Mouse (Mus musculus) neural tube, embryonic 11.5 days (tissue): ENCODE measurements at regions not wholly inside any gene's neighbourhood (a gene's known extent, or its start where the extent isn't known, plus 50 kb on each side); places are given as distances from the start of the nearest gene placed in this dataset.

Experiments
- ATAC-seq: fragments of 200-750 bp; cut with Nextera tagmentation; 2 replicates; pipeline ENCODE4 v1.8.0; 2017; ENCODE audit warnings: moderate number of reproducible peaks, mild to moderate bottlenecking, moderate TSS enrichment, moderate library complexity; ENCODE audit not compliant: insufficient read depth, low FRiP score, low TSS enrichment
- DNase-seq: peaks from one replicate; pipeline ENCODE4 v3.0.0-alpha.2; 2015; ENCODE audit warnings: low spot score
- H3K27ac ChIP-seq: fragments of 300-500 bp; sonication (generic); 2 replicates; pipeline ENCODE4 v1.5.1; 2014; ENCODE audit warnings: low read depth, mild to moderate bottlenecking, low read length
- H3K27me3 ChIP-seq: fragments of 300-500 bp; sonication (generic); 2 replicates; pipeline ENCODE4 v1.6.1; 2014; ENCODE audit warnings: mild to moderate bottlenecking, low read length, mixed read lengths; ENCODE audit not compliant: control insufficient read depth, insufficient read depth
- H3K36me3 ChIP-seq: fragments of 300-500 bp; sonication (generic); 2 replicates; pipeline ENCODE4 v1.6.1; 2014; ENCODE audit warnings: mild to moderate bottlenecking, low read length, moderate library complexity, mixed read lengths; ENCODE audit not compliant: control insufficient read depth, insufficient read depth
- H3K4me1 ChIP-seq: fragments of 300-500 bp; sonication (generic); 2 replicates; pipeline ENCODE4 v1.6.1; 2014; ENCODE audit warnings: low read length, mixed read lengths; ENCODE audit not compliant: control insufficient read depth, insufficient read depth
- H3K4me2 ChIP-seq: fragments of 300-500 bp; sonication (generic); 2 replicates; pipeline ENCODE4 v1.6.1; 2014; ENCODE audit warnings: low read depth, mild to moderate bottlenecking, moderate library complexity
- H3K4me3 ChIP-seq: fragments of 300-500 bp; sonication (generic); 2 replicates; pipeline ENCODE4 v1.5.1; 2014; ENCODE audit warnings: low read depth, low read length
- H3K9ac ChIP-seq: fragments of 300-500 bp; sonication (generic); 2 replicates; pipeline ENCODE4 v1.6.1; 2014; ENCODE audit warnings: mild to moderate bottlenecking, low read length
- H3K9me3 ChIP-seq: fragments of 300-500 bp; sonication (generic); 2 replicates; pipeline ENCODE4 v1.6.1; 2016; ENCODE audit warnings: low read length; ENCODE audit not compliant: control insufficient read depth
- WGBS: fragments of 180-500 bp; shearing (Covaris S2); extraction: QIAGEN DNeasy Blood & Tissue Kit; methylation state at CpG from one replicate; pipeline ENCODE4 v1.1.7; 2014; 5-methylcytosine and 5-hydroxymethylcytosine counted together

DNA sequence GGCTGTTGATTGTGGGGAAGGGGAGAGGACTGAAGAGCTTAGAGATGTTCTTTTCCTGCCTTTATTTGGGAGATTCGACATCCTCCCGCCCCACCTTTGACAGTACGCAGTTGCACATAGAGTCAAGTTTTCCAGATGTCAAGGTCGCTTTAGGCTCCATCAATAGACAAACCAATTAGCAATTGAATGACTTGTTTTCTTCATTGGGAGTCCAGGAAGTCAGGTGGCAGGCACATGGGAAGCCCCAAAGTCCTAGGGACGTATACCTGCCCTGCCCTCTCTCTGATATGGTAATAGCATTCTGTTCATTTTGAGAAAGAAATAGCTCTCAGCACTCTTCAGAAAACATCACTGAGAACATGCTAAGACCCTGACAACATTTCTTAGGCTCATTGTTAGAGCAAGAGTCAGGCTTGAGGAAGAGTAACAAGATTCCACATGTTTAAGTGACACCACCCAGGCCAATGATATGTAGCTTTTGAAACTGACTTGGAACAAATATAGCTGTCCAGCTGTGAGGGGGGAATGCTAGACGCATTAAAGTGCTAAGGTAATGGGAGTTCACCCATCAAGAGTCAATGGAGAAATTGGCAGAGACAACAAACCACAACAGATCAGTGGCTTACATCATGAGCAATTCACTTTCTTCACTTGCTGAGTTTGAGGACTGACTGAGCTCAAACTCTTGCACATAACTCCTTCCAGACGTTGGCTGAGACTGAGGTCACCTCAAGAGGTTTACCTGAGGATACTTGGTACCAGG lies 499.9 kb downstream of the Dok5 start:
- H3K4me2 ChIP-seq, result no peak overlapping the region
- 79% methylated on average over 7 of the region's 7 CpGs for WGBS
- ATAC-seq (no peak), DNase-seq (no peak)
- no peaks in the 10 kb centered on the region for H3K4me1 ChIP-seq
- no peak overlapping the region for H3K9ac ChIP-seq
- no peak overlapping the region for H3K4me3 ChIP-seq
- no peaks in the 10 kb centered on the region for H3K9me3 ChIP-seq
- no peak overlapping the region for H3K27ac ChIP-seq
- H3K36me3 ChIP-seq, result no peaks in the 10 kb centered on the region
- no peaks in the 10 kb centered on the region for H3K27me3 ChIP-seq

DNA sequence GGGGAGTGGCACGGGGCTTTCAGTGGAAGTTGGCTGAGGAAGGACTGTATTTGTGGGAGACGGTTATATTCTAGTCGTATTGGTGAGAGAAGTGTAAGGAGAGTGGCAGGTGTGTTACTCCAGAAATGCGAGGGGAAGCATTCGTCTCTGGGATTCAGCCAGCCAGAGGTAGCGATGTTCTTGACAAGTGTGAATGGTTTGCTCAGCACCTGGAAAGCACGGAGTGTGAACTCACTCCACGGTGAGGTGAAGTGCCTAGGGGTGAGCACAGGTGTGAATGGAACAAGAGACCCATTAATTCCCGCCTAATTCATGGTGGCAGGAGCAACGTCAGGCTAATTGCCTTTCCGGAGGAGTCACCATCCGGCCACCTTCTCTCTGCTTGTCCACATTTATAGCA lies 498.9 kb downstream of the Dok5 start:
- WGBS, result 78% methylated on average over 12 of the region's 12 CpGs
- no peak for DNase-seq

DNA sequence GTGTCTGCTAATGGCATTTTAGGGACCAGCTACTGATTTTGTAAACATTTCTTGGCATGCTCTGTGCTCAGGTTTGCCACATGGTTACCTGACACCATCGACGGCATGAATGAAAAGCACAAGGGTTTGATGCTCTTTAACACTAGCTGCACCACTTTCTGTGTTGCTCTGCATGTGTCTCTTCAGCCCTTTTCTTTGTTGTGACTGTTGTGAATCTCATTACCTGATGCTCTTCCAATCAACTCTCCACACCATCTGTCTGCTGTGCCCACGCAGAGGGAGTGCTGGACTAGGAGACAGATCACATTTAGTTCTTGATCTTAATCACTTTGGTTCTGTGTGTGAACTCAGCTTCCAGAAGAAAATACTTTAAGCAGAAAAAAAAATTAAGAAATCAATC lies 496.6 kb downstream of the Dok5 start:
- Histone ChIP-seq H3K9me3 (no peaks in the 10 kb centered on the region), H3K9ac (no peak overlapping the region), H3K36me3 (no peaks in the 10 kb centered on the region), H3K4me1 (no peaks in the 10 kb centered on the region), H3K4me2 (no peak overlapping the region), H3K27ac (no peak overlapping the region), H3K4me3 (no peak overlapping the region), H3K27me3 (no peaks in the 10 kb centered on the region)
- DNase-seq (no peak), ATAC-seq (no peak)
- WGBS, result 52% methylated on average over 3 of the region's 3 CpGs

More for the DNA sequence above, 498.9 kb downstream of the Dok5 start:
- no peaks in the 10 kb centered on the region for H3K9me3 ChIP-seq
- H3K4me1 ChIP-seq, result no peaks in the 10 kb centered on the region
- H3K4me3 ChIP-seq, result no peak overlapping the region
- H3K36me3 ChIP-seq, result no peaks in the 10 kb centered on the region
- no peak overlapping the region for H3K27ac ChIP-seq
- H3K9ac ChIP-seq, result no peak overlapping the region
- no peak for ATAC-seq
- no peak overlapping the region for H3K4me2 ChIP-seq
- no peaks in the 10 kb centered on the region for H3K27me3 ChIP-seq

DNA sequence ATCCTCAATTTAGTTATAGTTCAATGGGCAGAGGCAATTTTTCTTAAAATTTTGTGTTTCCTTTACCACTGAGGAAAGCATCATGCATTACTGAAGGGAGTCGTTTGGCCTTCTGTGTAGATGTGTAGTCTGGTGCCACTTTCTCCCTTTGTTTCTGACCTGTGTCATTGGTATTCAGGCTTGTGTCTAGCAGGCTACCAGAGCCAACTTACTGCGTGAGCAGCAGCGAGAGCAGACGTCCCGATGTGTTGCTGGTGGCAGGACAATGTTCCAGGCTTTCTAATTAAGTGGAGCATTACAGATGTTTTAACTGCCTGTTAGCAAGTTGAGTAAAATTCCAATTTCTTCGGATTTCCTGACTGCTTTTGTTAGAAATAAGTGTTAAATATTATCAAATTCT lies 482.2 kb downstream of the Dok5 start:
- ATAC-seq (no peak), DNase-seq (no peak)
- no peak overlapping the region for H3K4me3 ChIP-seq
- H3K27me3 ChIP-seq, result no peaks in the 10 kb centered on the region
- no peaks in the 10 kb centered on the region for H3K36me3 ChIP-seq
- H3K4me1 ChIP-seq, result no peaks in the 10 kb centered on the region
- WGBS, result 78% methylated on average over 6 of the region's 6 CpGs
- H3K9ac ChIP-seq, result no peak overlapping the region
- H3K4me2 ChIP-seq, result no peak overlapping the region
- H3K9me3 ChIP-seq, result no peaks in the 10 kb centered on the region
- H3K27ac ChIP-seq, result no peak overlapping the region

DNA sequence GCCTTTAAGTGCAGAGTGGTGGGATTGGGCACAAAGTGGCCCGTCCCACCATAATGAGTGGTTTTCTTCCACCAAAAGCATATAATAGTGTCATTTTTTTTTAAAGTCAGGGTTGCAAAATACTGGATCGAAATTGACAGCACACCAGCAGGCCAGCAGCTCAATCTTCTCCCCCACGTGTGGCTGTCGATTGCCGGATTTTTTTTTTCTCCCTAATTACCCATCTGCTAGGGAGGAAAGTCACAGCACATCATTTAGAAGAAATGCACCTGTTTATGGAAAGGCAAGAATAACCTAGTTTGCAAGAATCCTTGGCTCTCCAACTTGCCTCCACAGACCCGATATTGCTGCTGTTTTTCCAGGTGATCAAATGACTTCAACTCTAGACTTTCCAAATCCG lies 464.9 kb downstream of the Dok5 start:
- no peaks in the 10 kb centered on the region for H3K4me1 ChIP-seq
- H3K9ac ChIP-seq, result no peak overlapping the region
- H3K36me3 ChIP-seq, result no peaks in the 10 kb centered on the region
- H3K4me3 ChIP-seq, result no peak overlapping the region
- 88% methylated on average over 7 of the region's 7 CpGs for WGBS
- H3K27ac ChIP-seq, result no peak overlapping the region
- no peaks in the 10 kb centered on the region for H3K9me3 ChIP-seq
- ATAC-seq (no peak), DNase-seq (no peak)
- H3K4me2 ChIP-seq, result no peak overlapping the region
- no peaks in the 10 kb centered on the region for H3K27me3 ChIP-seq

DNA sequence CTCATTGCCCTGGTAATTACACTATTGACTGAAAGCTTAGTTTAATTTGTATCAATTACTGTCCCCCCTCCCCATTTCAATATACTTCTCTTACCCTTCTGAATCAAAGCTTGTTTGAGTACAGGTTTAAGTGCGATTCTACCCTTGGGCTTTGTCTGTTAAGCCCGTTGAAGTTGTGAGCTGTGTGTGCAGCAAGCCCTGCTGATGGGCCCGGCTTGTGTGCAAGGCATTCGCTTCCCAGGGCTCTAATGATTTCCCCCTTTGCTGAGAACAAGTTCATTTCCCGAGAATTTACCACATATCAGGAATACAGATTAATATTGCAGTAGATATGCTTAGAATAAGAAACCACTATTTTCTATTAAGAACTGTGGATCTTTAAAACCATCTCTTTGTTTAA lies 460.6 kb downstream of the Dok5 start:
- no peak overlapping the region for H3K4me3 ChIP-seq
- H3K27ac ChIP-seq, result no peak overlapping the region
- H3K9me3 ChIP-seq, result no peaks in the 10 kb centered on the region
- no peaks in the 10 kb centered on the region for H3K27me3 ChIP-seq
- WGBS, result 87% methylated on average over 5 of the region's 5 CpGs
- H3K4me1 ChIP-seq, result no peaks in the 10 kb centered on the region
- H3K36me3 ChIP-seq, result no peaks in the 10 kb centered on the region
- ATAC-seq (no peak), DNase-seq (no peak)
- no peak overlapping the region for H3K9ac ChIP-seq
- no peak overlapping the region for H3K4me2 ChIP-seq
